Mouse (Mus musculus) kidney, postnatal 0 days (tissue): ENCODE measurements at regions not wholly inside any gene's neighbourhood (a gene's known extent, or its start where the extent isn't known, plus 50 kb on each side); places are given as distances from the start of the nearest gene placed in this dataset.
A peak's percentile ranks its signal among the peaks of the same experiment; 100 is the strongest.

Source experiments
- ATAC-seq: fragments of 200-750 bp; cut with Nextera tagmentation; replicated peaks from 2 replicates; pipeline ENCODE4 v1.8.0; 2017; ENCODE audit warnings: low read depth, moderate number of reproducible peaks, moderate TSS enrichment, moderate library complexity; ENCODE audit not compliant: low FRiP score
- DNase-seq: peaks from one replicate; pipeline ENCODE4 v3.0.0-alpha.2; 2016; ENCODE audit warnings: low spot score
- H3K27ac ChIP-seq: fragments of 300-500 bp; sonication (generic); 2 replicates; pipeline ENCODE4 v1.5.1; 2014; ENCODE audit warnings: mild to moderate bottlenecking
- H3K27me3 ChIP-seq: fragments of 300-500 bp; sonication (generic); 2 replicates; pipeline ENCODE4 v1.6.1; 2014; ENCODE audit warnings: low read length, mixed read lengths; ENCODE audit not compliant: insufficient read depth
- H3K36me3 ChIP-seq: fragments of 300-500 bp; sonication (generic); 2 replicates; pipeline ENCODE4 v1.6.1; 2014; ENCODE audit warnings: low read length, mixed read lengths; ENCODE audit not compliant: insufficient read depth
- H3K4me1 ChIP-seq: fragments of 300-500 bp; sonication (generic); replicated peaks from 2 replicates; pipeline ENCODE4 v1.6.1; 2014; ENCODE audit warnings: antibody characterized with exemption, low read length, mixed read lengths; ENCODE audit not compliant: insufficient read depth
- H3K4me2 ChIP-seq: fragments of 300-500 bp; sonication (generic); 2 replicates; pipeline ENCODE4 v1.6.1; 2014; ENCODE audit warnings: mild to moderate bottlenecking, low read length, moderate library complexity, mixed read lengths
- H3K4me3 ChIP-seq: fragments of 300-500 bp; sonication (generic); replicated peaks from 2 replicates; pipeline ENCODE4 v1.5.1; 2014; ENCODE audit warnings: low read depth, low read length
- H3K9ac ChIP-seq: fragments of 300-500 bp; sonication (generic); 2 replicates; pipeline ENCODE4 v1.6.1; 2014; ENCODE audit warnings: low read depth, low read length
- H3K9me3 ChIP-seq: fragments of 300-500 bp; sonication (generic); replicated peaks from 2 replicates; pipeline ENCODE4 v1.6.1; 2016; ENCODE audit warnings: low read length, inconsistent platforms, mixed read lengths
- CTCF ChIP-seq: IDR thresholded peaks from 2 replicates; pipeline ENCODE4 v1.5.1; 2016; ENCODE audit warnings: antibody characterized with exemption, low read depth, mild to moderate bottlenecking, moderate library complexity
- WGBS: fragments of 180-500 bp; shearing (Covaris S2); extraction: QIAGEN DNeasy Blood & Tissue Kit; methylation state at CpG from one replicate; pipeline ENCODE4 v1.1.7; 2014; 5-methylcytosine and 5-hydroxymethylcytosine counted together

GRCm38 (mm10) chr17:64229225-64229976, 102.3 kb downstream of the Pja2 start:
- Histone ChIP-seq H3K27me3 (no peaks in the 10 kb centered on the region), H3K4me2 (no peak overlapping the region), H3K9ac (no peak overlapping the region), H3K4me1 (no peaks in the 10 kb centered on the region), H3K27ac (no peak overlapping the region), H3K36me3 (no peaks in the 10 kb centered on the region), H3K9me3 (no peaks in the 10 kb centered on the region), H3K4me3 (no peak overlapping the region)
- ATAC-seq (no peak), DNase-seq (peak; percentile 25)
- 51% methylated on average over 5 of the region's 5 CpGs for WGBS
- TF ChIP-seq CTCF, result no peak

GRCm38 (mm10) chr17:64214599-64214998, 117.1 kb downstream of the Pja2 start:
- Histone ChIP-seq H3K4me2 (no peak overlapping the region), H3K9ac (no peak overlapping the region), H3K4me1 (no peaks in the 10 kb centered on the region), H3K36me3 (no peaks in the 10 kb centered on the region), H3K9me3 (no peaks in the 10 kb centered on the region), H3K4me3 (no peak overlapping the region), H3K27ac (no peak overlapping the region), H3K27me3 (no peaks in the 10 kb centered on the region)
- DNase-seq (no peak), ATAC-seq (no peak)
- no peak for TF ChIP-seq CTCF
- WGBS, result 35% methylated on average over 7 of the region's 7 CpGs

- Histone ChIP-seq H3K27ac (no peak overlapping the region), H3K9ac (no peak overlapping the region), H3K27me3 (no peaks in the 10 kb centered on the region), H3K4me1 (no peaks in the 10 kb centered on the region), H3K36me3 (no peaks in the 10 kb centered on the region), H3K4me3 (no peak overlapping the region), H3K4me2 (no peak overlapping the region), H3K9me3 (no peaks in the 10 kb centered on the region)
- ATAC-seq (no peak), DNase-seq (no peak)
- WGBS, result 71% methylated on average over 4 of the region's 4 CpGs
- TF ChIP-seq CTCF, result no peak
Observed at GRCm38 (mm10) chr17:64213251-64213650, 118.5 kb downstream of the Pja2 start.

- no peaks in the 10 kb centered on the region for H3K36me3 ChIP-seq
- H3K9ac ChIP-seq, result no peak overlapping the region
- DNase-seq (no peak), ATAC-seq (no peak)
- no peak for TF ChIP-seq CTCF
- H3K4me3 ChIP-seq, result no peak overlapping the region
- no peak overlapping the region for H3K4me2 ChIP-seq
- H3K27me3 ChIP-seq, result no peaks in the 10 kb centered on the region
- WGBS, result 93% methylated on average over 8 of the region's 8 CpGs
- H3K4me1 ChIP-seq, result no peaks in the 10 kb centered on the region
- no peak overlapping the region for H3K27ac ChIP-seq
- no peaks in the 10 kb centered on the region for H3K9me3 ChIP-seq
Observed at GRCm38 (mm10) chr17:64211281-64211680, 120.4 kb downstream of the Pja2 start.

- H3K4me2 ChIP-seq, result no peak overlapping the region
- ATAC-seq (no peak), DNase-seq (peak; percentile 58)
- no peaks in the 10 kb centered on the region for H3K4me1 ChIP-seq
- H3K27me3 ChIP-seq, result no peaks in the 10 kb centered on the region
- WGBS, result 13% methylated on average over 5 of the region's 5 CpGs
- TF ChIP-seq CTCF, result no peak
- H3K4me3 ChIP-seq, result no peak overlapping the region
- no peaks in the 10 kb centered on the region for H3K36me3 ChIP-seq
- H3K9me3 ChIP-seq, result no peaks in the 10 kb centered on the region
- no peak overlapping the region for H3K27ac ChIP-seq
- no peak overlapping the region for H3K9ac ChIP-seq
Observed at GRCm38 (mm10) chr17:64210366-64210765, 121.3 kb downstream of the Pja2 start.

- Histone ChIP-seq H3K27ac (no peak overlapping the region), H3K36me3 (no peaks in the 10 kb centered on the region), H3K4me3 (no peak overlapping the region), H3K9ac (no peak overlapping the region), H3K27me3 (no peaks in the 10 kb centered on the region), H3K4me1 (no peaks in the 10 kb centered on the region), H3K9me3 (no peaks in the 10 kb centered on the region), H3K4me2 (no peak overlapping the region)
- ATAC-seq, result no peak; the same call in 1 of the 2 replicates
- no peak for TF ChIP-seq CTCF
- DNase-seq, result no peak
- 60% methylated on average over 10 of the region's 10 CpGs for WGBS
Observed at GRCm38 (mm10) chr17:64209640-64210039, 122.1 kb downstream of the Pja2 start.
